Mouse (Mus musculus) left cerebral cortex, adult 18-20 months (tissue): Measurements from ENCODE around the gene Cyp2b10. TPM values are rescaled to one million over a fixed set of nuclear protein-coding genes. Genes with fewer than 3 reads are reported as not detected.
"Not testable (repeated sequence)": the region's sequence is repeated elsewhere in the genome, so short reads cannot be mapped to it uniquely, and the experiment has no call there.

ENCODE experiments used
- DNase-seq, 2 experiments: peaks; one replicate each; pipeline ENCODE4 v3.0.0; 2021 to 2022; ENCODE audit warnings: low spot score in 2 of 2, mixed read lengths in 1 of 2
- long read RNA-seq, 2 experiments: library from polyadenylated mRNA; stranded (forward); transcript quantifications; one replicate each; pipeline ENCODE4 v2.0.0; 2021
- total RNA-seq, 2 experiments: library from RNA; stranded (reverse); gene quantifications; 2 replicates each; pipeline ENCODE4 v1.2.3; 2021

Gene Cyp2b10
- under 1 TPM in 1 of 2 experiments, not detected in 1; 0.67 TPM for total RNA-seq
- long read RNA-seq, experiment 1, partial matches to known transcripts, result 0 of 1 reads
- long read RNA-seq, experiment 1, other reads (novel, unspliced or antisense), result 0 of 1 reads
- long read RNA-seq, experiment 2, result 0 reads

DNA sequence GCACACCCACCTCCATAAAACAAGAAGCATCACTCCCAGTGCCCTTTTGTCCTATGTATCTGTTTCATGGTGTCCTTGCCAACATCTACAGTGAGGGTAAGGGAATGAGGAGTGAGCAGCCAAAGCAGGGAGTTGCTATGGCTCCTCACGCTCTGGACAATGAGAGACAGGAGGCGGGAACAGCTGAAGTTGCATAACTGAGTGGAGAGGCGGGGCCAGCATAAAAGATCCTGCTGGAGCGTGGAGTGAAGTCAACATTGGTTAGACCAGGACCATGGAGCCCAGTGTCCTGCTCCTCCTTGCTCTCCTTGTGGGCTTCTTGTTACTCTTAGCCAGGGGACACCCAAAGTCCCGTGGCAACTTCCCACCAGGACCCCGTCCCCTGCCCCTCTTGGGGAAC lies at the start of gene Cyp2b10:
Cyp2b10 (plus strand) TSS at position 210 of the 400 bp plus-strand sequence.
- DNase-seq, result no peak

DNA sequence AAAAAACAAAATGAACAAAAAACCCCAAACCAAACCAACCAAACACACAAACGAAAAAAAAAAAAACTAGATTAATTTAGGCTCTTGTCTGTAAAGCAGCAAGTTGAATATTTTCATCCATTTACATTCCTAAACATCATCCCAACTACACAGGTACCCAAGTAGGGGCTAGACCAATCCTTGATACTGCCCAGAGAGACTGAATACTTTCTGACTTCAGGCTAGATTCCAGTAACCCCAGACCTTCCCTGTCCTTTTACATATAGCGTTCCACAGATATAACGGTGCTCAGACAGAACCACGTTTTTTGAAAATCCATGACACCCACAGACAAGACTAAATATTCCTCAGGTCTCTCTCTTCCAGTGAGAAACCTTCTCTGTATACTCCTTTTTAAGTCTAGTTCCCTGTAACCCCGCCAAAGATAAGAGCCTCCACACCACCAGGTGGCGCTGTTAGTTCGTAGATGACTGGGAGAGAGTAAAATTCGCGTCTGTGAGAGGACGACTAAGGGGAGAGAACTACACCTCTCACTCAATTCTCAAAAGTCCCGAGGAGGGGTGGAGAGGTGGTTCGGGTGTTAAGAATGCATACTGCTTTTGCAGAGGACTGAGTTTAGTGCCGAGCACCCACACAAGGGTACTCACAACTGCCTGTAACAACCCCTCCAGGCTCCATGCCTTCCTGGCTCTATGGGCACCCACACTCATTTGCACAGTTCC lies 49.5 kb upstream of the Cyp2b10 start:
- peak; percentile 86 to 87 for DNase-seq

DNA sequence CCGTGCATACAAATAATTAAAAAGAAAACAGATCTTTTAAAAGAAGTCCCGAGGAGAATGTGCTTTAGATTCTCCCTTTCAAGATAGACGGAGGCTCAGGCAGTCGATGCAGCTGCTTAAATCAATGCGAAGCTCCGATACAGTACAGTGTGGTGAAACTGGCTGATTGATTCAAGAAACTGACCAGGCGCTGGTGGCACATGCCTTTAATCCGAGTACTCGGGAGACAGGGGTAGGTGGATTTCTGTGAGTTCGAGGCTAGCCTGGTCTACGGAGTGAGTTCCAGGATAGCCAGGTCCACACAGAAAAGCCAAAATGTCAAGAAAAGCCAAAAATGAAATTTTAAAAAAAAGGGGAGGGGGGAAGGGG lies 49.0 kb upstream of the Cyp2b10 start:
- no peak for DNase-seq

DNA sequence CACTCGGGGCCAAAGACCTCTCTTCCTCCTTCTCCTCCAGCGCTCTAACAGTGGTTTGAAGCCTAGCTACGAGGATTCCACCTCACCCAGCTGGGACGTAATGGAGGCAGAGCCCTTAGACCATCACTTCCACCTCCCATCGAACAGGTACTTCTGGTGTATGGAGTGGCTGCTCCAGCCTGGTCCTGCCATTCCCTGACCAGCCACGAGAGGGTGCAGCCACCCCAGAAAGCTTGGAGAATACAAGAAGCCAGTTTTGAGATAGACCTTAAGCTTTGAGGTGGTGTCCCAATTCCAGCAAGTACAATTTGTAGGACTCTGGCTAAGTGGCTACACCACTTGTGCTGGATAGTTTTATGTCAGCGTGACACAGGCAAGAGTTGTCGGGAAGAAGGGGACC lies 42.3 kb upstream of the Cyp2b10 start:
- DNase-seq, result peak; percentile 39 to 67

DNA sequence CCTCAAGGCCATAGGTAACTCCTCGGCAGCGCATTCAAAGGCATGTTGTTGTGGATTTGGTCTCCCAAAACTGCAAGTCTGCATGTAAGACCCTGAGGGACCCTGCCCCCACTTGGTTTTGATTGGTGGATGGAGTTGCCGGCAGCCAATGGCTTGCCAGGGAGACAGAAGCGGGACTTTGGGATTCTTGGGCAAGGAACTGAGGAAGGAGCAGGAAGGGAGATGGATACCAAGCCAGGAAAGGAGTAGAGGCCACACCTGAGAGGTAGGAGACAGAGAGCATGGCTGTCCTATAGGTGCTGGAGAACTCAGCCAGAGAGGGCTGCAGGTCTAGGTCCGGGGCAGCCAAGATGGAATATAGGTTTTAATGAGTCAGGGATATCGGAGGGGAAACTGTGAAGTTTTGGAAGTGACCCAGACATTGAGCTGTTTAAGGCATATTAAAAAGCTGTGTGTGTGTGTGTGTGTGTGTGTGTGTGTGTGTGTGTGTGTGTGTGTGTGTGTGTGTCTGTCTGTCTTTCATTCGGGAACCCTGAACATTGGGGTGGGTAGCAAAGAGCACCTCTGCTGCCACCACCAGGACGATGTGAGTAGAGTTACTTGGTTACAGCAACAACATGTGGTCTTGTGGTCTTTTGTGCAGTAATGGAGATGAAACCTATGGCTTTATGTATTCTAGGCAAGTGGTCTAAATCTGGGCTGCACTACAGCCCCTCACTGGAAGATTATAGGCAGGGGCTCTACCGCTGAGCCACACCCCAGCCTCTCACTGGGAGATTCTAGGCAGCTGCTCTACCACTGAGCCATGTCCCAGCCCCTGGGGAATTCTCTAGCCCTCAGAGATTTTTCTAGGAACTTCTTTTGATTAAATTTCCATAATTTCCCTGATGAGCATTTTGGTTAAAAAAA lies 37.2 kb upstream of the Cyp2b10 start:
- no peak for DNase-seq

DNA sequence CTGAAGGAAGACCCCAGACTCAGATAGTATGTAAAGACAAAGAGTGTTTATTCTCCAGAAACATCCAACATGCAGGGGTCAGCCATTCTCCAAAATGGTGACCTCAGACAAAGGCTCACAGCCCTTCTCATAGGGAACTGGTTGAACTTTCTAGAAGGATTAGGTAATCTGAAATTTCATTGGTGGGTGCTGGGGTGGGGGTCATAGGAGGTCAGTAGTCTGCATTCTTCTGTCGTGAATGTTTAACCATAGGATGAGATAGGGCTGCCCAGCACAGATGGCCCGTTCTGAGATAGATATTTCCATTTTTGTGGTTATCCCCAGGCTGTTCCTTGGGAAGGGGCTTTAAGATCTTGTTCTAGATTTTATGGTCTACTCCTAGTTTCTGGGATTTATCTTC lies 35.1 kb upstream of the Cyp2b10 start:
- DNase-seq, result no peak

DNA sequence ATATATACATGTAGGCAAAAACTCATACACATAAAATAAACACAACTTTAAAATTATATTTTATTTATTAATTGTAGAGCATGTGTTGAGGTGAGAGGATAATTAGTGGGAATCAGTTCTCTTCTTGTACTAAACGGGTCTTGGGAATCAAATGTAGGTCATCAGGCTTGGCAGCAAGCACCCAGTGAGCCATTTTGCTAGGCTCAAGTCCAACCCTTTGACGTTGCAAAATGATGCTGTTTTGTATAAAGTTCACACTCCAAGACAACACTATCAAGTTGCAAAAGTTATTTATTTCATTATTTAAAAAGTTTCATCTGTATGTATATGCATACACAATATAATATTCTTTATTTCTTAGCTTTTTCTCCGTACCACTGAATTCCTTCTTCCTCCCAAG lies 33.7 kb upstream of the Cyp2b10 start:
- DNase-seq, result no peak

DNA sequence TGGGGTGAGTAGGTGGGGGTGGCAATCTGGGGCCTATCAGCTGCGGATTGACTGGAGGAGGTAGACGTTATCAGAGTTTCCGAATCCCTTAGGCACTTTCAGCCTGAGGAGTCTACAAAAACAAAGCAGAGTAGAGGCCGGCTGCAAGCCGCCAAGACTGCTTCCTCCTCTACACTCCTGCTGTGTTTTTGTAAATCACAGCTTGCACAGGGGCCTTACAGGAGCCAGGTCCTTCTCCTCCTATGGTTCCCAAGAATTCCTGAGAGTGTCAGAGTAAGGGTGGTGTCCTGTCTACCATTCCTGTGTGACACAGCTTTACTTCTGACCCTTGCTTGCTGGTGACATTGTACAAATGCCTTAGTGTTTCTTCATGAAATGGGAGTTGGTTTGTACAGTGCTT lies 32.6 kb upstream of the Cyp2b10 start:
- no peak for DNase-seq

DNA sequence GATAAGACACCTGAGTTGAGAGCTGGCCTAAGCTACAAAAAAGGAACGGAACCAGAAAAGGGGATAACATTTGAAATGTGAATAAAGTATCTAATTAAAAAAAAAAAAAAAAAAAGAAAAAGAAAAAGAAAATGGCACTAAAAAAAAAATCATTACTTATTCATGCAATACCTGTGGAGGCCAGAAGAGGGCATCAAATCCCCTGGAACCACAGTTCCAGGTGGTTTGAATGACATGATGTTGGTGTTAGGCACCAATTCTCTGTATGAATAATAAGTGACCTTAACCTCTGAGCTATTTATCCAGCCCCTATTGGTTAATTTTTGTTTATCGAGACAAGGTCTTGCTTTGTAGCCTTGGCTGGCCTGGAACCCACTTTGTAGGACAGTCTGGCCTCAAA lies 27.6 kb upstream of the Cyp2b10 start:
- DNase-seq, result no peak

DNA sequence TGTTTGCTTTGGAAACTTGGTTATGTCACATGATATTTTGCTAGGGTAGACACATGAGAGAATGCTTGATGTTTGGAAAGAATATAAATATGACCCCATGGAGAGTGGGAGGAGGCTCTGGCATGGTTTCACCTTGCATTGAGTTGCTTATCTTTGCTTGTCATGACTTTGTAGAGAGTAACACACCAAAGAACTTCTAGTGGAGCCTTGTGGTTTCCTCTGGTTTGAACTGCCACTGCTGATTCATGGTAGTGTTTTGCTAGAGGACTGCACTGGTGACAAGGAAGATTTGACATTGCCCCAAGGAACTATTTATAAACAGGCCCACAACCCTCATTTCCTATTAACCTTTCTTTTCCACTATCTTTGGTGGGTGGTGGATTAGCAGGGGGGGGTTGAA lies 24.8 kb upstream of the Cyp2b10 start:
- DNase-seq, result no peak

DNA sequence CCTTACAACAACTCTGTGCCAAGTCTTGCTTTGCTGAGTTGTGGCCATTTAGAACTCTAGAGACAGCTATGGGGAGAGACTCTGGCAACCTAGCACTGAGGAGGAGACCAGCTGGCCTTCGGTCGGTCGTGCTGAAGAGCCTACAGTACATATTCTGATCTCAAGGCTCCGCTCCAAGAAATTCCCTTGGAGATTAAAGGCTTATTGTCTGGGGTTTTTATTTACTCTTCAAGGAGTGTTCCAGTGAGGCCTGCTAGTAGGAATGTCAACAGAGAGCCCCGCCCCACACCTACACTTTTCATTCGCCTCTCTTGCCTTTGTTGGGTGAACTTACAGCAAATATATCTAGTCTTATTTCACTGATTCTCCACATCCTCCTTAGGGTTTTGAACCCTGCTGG lies 18.7 kb upstream of the Cyp2b10 start:
- no peak for DNase-seq

DNA sequence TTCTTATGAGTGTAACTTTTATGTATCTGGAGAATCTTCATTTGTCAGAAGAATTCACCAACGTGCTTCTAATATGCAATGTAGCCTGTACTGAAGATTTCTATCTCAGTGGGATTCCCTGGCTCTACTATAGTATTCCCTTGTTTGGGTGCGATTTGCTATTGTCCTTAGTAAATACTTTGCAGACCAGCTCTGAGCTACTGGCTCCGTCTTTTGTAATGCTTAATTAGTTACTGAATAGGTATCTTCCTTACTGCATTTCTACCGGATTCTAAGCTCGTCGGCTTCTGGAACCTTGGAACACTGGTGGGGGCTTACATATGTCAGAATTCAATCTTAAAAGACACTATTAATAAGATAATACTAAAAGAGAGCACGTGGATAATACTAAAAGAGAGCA lies 16.7 kb upstream of the Cyp2b10 start:
- DNase-seq, result not testable (repeated sequence)

DNA sequence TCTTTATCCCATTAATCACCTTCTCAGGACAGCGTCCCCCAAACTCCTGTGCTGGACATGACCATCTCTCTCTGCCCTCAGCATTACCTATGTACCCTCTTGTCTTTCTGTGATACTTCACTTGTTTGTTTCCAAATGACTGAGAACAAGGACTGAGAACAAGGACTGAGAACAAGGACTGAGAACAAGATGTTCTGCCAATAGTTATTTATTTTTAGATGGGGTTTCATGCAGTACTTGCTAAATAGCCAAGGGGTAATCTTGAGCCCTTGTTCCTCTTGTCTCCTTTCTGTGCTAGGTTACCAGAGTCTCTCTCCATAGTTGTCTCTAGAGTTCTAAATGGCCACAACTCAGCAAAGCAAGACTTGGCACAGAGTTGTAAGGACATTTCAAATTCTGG lies 13.1 kb upstream of the Cyp2b10 start:
- DNase-seq, result no peak

DNA sequence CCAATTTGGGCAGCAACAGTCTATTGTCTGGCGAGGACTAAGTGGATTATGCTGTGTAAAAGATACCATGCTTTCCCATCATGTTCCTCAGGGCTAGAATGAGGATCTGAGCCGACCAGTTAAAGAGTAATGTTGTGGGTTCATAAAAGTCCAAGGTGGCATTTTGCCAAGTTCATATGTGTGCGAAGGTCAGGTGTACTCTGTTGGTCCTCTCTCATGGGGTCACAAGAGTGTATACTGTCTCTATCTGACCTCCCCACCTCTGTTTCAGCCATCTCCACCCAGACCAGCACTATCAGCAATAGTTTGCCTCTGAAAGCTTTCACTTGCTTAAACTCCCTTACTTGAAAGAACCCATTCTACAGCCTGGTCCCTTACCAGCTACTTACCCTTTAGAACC lies 9.7 kb upstream of the Cyp2b10 start:
- no peak for DNase-seq

DNA sequence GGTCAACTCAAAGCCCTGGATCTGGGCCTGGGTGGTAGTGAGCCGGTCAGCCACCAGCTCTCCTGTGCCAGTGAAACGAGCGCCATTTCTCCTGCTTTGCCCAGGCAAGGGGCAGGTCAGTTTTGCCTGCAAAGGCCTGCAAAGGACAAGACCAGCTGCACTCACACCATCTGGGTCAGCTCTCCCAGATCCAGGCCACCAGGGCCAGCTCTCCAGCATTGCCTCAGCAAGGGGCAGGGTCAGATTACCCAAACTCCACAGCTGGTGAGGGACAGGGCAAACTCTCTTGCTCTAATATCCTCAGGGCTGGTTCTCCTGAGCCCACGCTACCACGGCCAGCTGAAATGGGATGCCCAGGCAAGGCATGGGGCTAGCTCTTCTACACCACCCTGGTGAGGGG lies 4.3 kb upstream of the Cyp2b10 start:
- no peak for DNase-seq

DNA sequence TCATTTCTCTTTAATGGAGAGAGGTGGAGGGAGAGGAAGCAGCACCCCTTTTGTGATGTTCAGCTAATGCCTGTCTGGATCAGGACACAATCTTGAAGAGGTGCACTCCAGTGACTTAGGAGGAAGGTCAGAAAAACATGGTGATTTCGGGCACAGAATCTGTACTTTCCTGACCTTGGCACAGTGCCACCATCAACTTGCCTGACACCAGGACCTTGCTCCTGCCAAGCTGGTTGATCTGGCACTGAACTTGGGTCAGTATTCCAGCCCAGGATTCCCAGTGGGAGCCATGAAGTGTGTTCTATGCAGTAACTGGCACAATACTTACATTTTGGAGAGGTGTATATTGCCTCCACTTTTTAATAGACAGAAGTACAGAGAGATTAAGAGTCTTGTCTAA lies 2.3 kb upstream of the Cyp2b10 start:
- DNase-seq, result no peak

DNA sequence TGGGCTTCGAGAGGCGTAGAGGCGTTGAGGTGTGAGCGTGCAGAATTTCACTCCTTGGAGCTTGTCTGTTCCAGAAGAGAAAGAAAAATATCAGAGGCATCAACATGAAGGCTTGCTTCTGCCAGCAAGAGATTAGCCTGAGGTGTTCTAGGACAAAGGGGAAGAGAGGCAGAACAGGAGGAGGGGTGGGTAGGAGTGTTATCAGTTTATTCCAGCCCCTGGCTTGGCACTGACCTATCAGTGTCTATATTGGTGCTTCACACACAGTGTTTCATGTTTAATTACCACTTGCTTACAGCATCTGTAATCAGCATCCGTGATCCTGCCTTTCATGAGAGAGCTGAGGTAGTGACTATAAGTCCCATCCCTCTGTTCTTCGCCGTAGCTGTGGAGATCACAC lies 644 bp downstream of the Cyp2b10 start:
- no peak for DNase-seq

DNA sequence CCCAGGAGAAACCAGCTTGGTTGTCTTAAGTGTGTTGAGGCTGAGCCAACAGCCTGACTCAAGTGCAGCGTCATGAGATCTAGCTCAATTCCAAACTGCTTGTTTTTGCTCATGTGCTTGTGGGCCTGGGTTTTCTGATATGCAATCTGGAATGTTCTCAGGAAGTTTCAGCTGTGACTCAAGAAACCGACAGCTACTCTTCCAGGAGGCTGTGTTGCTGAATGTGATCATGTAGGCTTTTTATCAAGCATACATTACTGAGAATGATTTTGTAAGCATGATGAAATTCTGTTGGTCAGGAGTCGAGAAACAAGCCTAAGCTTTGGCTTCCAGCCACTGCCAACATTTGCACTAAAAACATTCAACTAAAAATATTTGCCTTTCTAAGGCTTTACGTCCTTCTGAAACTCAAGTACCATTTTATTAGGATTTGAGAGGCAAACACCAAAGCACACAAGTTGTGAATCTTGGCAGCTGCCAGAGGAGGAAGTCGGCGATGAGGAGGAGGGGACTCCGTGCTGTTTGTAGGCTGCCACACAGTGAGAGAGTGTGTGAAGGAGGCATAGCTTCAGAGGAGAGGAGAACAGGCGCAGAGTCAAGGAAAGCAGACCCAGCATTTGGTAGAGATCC lies 4.8 kb downstream of the Cyp2b10 start:
- peak; percentile 2 for DNase-seq

DNA sequence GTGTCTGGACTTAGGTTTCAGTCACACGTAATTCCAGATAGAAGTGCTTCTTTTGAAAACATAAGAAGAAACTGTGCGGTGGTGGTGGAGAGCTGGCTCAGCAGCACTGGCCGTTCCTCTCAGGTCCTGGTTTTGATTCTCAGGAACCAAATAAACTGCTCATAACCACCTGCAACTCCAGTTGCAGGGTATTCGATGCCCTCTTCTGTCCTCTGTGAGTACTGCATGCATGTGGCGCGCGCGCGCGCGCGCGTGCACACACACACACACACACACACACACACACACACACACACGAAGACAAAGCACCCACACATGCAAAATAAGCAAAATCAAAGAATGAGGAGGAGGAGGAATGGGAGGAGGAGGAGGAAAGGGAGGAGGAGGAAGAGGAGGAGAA lies 5.7 kb downstream of the Cyp2b10 start:
- DNase-seq, result no peak

DNA sequence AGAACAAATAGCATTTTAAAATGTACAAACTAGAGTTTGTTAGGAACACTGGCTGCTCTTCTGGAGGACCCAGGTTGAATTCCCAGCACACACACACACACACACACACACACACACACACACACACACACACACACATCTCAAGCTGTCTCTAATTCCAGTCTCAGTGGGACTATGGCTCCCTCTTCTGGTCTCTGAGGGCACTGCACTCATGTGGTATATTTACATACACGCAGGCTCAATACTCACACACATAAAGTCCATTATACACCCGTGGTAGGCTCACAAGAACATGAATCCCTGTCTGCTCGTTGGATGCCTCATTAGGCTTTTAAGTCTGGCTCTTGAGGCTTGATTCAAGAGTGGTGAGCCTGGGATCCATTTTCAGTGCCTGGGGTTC lies 6.6 kb downstream of the Cyp2b10 start:
- DNase-seq, result no peak

DNA sequence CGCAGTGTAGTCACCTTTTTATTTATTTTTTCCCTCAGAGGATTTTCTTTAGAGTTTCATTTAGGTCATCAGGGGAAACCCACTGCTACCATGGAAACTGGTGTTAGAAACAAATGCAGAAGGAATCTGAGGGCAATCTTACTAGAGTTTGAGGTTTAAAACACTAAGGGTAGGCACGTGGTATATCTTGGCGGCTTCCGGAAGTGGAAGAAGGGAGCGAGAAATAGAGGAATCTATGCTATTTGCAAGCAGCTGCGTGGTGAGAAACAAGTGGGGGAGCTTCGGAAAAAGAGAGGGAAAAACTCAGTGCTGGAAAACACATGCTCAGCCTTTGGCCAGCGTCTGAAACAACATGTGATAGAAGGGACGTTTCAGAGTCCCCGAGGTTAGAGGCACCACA lies 7.1 kb downstream of the Cyp2b10 start:
- no peak for DNase-seq

DNA sequence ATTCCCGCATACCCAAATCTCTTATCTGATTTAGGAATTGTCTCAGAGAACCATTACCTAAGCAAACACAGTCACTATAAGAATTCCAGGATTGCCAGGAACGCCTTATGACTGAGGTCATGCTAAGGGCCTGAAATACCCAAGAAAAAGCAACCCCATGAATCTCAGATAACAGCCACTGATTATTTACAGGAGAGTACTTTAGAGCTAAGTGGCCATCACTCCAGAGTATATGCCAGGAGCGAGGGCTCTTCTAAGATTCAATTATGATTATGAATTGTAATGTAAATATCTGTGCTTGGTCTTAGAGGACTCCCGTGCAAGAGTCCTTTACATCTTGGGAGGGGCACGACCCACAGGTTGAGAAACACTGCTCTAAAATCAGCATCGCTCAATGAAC lies 10.0 kb downstream of the Cyp2b10 start:
- DNase-seq, result no peak
